Mouse (Mus musculus) small intestine, adult 2 months (tissue): Measurements from ENCODE around the gene Phactr2.

ENCODE experiments used
- CTCF ChIP-seq: fragments of 200-500 bp; IDR thresholded peaks from 2 replicates; pipeline ENCODE4 v1.5.1; 2012; ENCODE audit warnings: low read depth, mild to moderate bottlenecking, control low read depth, inconsistent platforms, low read length, moderate library complexity, mixed read lengths; ENCODE audit not compliant: insufficient replicate concordance, insufficient read length; ENCODE audit errors: extremely low read depth
- POLR2A ChIP-seq: fragments of 200-500 bp; IDR thresholded peaks from 2 replicates; pipeline ENCODE4 v1.6.1; 2012; ENCODE audit warnings: low read depth, mild to moderate bottlenecking, control low read depth, inconsistent platforms, low read length, moderate library complexity

- TF ChIP-seq CTCF (no peak), POLR2A (no peak)
These were observed 203.1 kb downstream of the Phactr2 start for GRCm38 (mm10) chr10:13271099-13271498.
